Mouse (Mus musculus) mouse embryonic stem cell (cell line): ENCODE measurements around the gene Atp5e.

Experiments
- in situ Hi-C, 2 experiments: fragments of 300-500 bp; cut with MboI; formaldehyde crosslinking; loops; 1 replicate in 1 of 2; 3 replicates in 1 of 2; pipeline ENCODE4 v1.14.3; 2019 to 2020; ENCODE audit warnings: low sequenced_read_pairs in 2 of 2, low pct_unique_long_range_greater_than_20kb in 1 of 2, mixed read lengths in 1 of 2; ENCODE audit not compliant: unreplicated experiment in 1 of 2

Atp5e gene

DNA sequence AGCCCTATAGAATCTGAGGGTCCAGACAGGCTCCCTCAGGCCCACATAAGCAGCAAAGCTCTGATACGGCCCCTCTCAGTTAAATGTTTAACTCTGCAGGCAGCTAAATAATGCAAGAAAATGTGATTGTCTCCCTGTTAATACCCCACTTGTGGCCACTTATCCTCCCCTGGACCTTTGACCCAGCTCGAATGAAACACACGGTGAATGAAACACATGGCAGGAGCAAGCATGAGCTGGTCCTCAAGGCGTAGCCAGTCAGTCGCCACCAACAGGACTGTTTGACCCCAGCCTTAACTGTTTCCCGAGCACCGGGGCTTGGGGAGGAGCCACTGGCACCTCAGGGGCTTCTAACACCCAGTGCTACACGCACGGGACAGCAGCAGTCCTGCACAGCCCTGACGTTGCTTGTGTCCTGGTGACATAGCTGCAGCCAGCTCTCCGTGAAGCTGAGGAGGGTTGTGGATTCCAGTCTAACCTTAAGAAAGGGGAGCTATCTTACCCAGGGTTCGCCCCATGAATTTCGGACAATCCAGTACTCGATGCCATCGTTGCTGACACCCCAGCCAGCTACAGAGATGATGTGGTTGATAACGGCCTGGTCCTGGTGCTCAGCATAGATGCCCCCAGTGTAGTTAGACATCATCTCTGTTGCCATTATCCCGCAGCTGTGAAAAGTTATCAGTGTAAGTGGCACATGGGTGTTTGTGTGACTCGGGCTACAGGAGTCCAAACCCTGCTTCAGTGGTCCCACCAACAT lies 35.6 kb downstream of the Atp5e start:
- in situ Hi-C loops: no loop called here

DNA sequence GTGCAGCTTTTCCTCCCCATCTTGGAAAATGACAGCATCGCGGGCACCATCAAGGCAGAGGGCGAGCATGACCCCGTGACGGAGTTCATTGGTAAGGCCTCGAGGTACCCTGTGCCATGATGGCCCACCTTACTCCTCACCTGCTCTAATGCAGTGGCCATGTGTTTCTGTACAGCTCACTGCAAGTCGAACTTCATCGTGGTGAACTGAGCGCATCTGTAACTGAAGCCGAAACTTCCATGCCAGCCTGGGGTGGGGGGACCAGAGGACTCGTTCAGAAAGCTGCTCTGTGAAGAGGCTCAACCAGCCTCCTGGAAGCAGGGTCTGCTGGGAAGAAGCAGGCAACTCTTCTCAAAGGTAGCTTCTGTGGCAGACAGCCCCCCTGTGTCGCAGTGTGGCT lies 37.0 kb downstream of the Atp5e start:
- in situ Hi-C loops: no loop called here

- in situ Hi-C loops: no loop called here
Observed at GRCm38 (mm10) chr2:174424301-174425085, 39.4 kb downstream of the Atp5e start.

- in situ Hi-C loops: no loop called here
Observed at GRCm38 (mm10) chr2:174421107-174421506, 42.8 kb downstream of the Atp5e start.

DNA sequence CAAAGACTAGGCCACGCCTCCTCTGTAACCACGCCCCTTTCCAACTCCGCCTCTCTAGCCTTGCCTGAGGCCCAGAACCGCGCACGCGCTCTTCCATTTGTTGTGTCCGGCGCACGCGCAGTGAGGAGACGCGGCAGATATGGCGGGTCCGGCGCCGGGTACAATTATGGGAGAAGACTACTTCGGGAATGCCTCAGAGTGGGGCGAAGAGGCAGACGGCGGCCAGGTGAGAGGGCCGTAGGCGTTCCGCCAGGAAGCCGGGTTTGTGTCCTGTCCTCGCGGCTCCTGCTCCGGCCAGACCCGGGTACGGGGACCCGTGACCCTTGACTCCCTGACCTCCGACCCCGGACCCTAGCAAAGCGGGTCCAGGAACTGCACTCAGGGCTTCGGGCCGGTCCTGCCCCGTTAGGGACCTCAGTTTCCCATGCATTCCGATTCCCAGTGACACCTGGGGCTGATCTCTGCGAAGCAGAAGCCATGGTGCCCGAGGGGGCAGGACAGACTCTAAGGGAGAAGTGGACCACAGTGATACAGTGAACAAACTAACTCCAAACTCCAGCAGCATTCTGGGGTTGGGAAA lies 48.1 kb downstream of the Atp5e start, which contains the start of gene Nelfcd:
TSS of gene Nelfcd (plus strand) at position 74 of the 580 bp plus-strand sequence.
- in situ Hi-C loops: no loop called here

- in situ Hi-C loops: no loop called here
Observed at GRCm38 (mm10) chr2:174415001-174415730, 48.7 kb downstream of the Atp5e start.

DNA sequence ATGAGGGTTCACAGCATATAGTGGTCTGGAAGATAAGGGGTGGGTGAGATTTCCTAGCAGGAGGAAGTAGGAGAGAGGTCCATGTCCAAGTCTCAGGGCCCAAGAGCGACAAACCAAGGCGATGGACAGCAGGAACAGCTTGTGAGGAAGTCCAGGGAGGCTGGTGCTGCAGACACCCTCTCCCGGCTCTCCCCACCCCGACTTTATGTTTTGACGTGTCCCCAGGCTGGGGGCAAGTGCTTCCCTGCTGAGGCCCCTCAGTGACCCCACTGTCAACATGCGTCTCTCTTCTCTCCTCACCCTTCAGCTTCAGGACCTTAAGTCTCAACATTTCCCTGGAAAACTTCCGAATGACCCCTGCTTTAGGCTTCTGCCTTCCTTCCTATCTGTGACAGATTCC lies 50.8 kb downstream of the Atp5e start:
- in situ Hi-C loops: no loop called here
